Mouse (Mus musculus) cortical plate, adult 2 months (tissue): Measurements from ENCODE around the gene Gm10842.

Experiments used
- CTCF ChIP-seq: fragments of 200-500 bp; IDR thresholded peaks from 2 replicates; pipeline ENCODE4 v1.5.1; 2011; ENCODE audit warnings: mild to moderate bottlenecking, control low read depth, low read length; ENCODE audit not compliant: insufficient read depth; ENCODE audit errors: extremely low read depth
- POLR2A ChIP-seq: fragments of 200-500 bp; IDR thresholded peaks from 2 replicates; pipeline ENCODE4 v1.6.1; 2011; ENCODE audit warnings: mild to moderate bottlenecking, low read length, control low read depth; ENCODE audit not compliant: insufficient read depth; ENCODE audit errors: extremely low read depth

DNA sequence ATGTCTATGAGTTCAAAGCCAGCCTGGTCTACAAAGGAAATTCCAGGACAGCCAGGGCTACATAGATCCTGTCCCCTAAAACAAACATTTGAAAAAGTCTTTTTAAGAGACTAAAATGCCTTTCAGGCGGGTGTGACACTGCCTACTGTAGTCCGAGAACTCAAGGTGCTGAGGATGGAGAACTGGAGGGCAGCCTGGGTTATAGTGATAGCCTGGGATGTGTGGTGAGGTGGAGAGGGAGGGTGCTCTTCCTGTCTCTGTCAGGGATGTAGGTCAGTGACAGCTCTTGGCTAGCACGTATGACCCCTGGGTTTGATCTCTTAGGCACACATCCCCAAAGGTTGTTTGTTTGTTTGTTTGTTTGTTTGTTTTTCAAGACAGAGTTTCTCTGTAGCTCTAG lies 2.6 kb upstream of the Gm10842 start:
- TF ChIP-seq POLR2A, result no peak
- no peak for TF ChIP-seq CTCF
